Mouse (Mus musculus): ENCODE measurements around the gene P4ha1. TPM values are rescaled to one million over a fixed set of nuclear protein-coding genes. Genes with fewer than 3 reads are reported as not detected.
A peak's percentile ranks its signal among the peaks of the same experiment; 100 is the strongest.
"Not testable (repeated sequence)": the region's sequence is repeated elsewhere in the genome, so short reads cannot be mapped to it uniquely, and the experiment has no call there.

Gene P4ha1
- polyA plus RNA-seq, 1 experiment from 2014 or later: 42.0 TPM

DNA sequence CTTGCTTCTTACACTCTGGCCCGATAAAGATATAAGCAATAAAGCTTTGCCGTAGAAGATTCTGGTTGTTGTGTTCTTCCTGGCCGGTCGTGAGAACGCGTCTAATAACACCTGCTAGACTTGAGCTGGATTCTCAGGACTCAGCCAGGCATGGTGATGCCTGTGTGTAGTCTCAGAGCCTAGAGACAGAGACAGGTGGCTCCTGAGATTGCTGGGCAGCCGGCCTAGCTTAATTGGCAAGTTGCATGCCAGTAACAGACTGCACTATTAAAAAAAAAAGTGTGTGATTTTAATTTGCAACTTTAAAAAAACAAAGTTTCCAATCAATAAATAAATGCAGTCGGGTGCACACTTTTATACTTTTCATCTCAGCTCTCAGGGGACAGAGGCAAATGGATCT is 63.9 kb downstream of the P4ha1 start:
- Histone ChIP-seq H3K9me3 (peaks cover 15% of the 10 kb centered on the region), H3K27me3 (ENCODE audit: poor library complexity, severe bottlenecking) (no peaks in the 10 kb centered on the region), H3K27ac (no peak overlapping the region), H3K36me3 (replicated peaks) (no peaks in the 10 kb centered on the region), H3K4me1 (no peaks in the 10 kb centered on the region), H3K4me3 (no peak overlapping the region)
- 89% methylated on average over 8 of the region's 8 CpGs for WGBS
- DNase-seq (ENCODE audit: extremely low spot score, low spot score): no peak

DNA sequence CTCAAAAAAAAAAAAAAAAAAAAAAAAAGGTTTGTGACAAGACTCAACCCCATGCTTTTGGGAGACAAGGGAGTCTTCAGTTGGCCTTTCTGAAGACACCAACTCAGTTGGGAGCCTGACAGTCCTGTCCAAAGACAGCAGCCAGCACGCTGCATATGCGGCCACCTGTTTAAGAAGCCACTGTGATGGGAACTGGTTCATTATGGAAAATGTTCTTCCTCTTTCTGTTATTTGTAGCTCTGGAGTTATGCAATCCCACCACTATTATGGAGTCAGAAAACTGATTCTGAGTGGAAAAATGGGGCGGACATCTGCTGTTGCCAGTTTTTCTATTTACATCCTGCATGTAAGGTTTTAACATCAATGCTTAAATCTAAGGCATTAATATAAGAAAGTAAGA is 66.6 kb downstream of the P4ha1 start:
- Histone ChIP-seq H3K36me3 (replicated peaks) (no peaks in the 10 kb centered on the region), H3K27me3 (ENCODE audit: poor library complexity, severe bottlenecking) (no peaks in the 10 kb centered on the region), H3K9me3 (peaks cover 15% of the 10 kb centered on the region), H3K4me3 (no peak overlapping the region), H3K27ac (no peak overlapping the region), H3K4me1 (no peaks in the 10 kb centered on the region)
- WGBS: 94% methylated on average over 3 of the region's 3 CpGs
- no peak for DNase-seq (ENCODE audit: extremely low spot score, low spot score)

DNA sequence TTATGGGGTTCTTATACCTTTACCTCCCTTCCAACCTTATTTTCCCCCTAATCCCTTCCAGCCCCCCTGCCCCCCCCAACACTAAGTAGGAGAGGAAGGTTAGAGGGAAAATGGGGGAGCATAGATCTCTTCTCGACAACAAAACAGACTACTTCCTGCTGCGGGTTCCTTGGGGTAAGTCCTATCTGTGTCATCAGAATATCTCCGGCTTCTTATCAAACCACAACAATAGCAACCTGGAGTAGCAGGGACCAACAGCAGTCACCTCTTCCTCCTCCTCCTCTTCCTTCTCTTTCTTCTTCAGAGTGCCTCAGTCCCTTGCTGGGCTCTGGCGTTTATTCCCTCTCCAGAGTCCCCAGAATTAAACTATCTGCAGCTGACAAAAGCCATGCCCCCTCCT is 68.8 kb downstream of the P4ha1 start:
- no peak for DNase-seq (ENCODE audit: extremely low spot score, low spot score)
- WGBS: 86% methylated on average over 4 of the region's 4 CpGs
- no peak overlapping the region for H3K4me3 ChIP-seq

DNA sequence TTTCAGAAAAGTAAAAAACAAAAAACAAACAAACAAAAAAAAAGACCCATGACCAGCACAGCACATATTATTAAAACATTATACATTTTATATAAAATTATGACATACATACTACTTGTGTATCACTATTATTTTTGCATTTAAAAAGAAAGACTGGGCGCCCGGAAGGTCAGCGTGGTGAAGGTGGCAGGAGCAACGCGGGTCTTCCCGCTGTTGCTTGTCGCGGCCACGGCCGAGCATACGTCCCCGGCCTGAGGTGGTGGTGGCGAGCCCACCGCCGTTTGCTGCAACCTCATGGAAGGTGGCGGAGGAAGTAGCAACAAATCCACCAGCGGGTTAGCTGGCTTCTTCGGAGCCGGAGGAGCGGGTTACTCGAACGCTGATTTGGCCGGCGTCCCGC is 72.4 kb downstream of the P4ha1 start, which contains the start of gene Gm10273:
Gene Gm10273 (plus strand): TSS at position 172 of the 400 bp plus-strand sequence.
- not testable (repeated sequence) for H3K4me3 ChIP-seq; H3K27ac ChIP-seq; H3K36me3 ChIP-seq (replicated peaks); H3K9me3 ChIP-seq; H3K27me3 ChIP-seq (ENCODE audit: poor library complexity, severe bottlenecking); DNase-seq (ENCODE audit: extremely low spot score, low spot score); H3K4me1 ChIP-seq
- WGBS: 91% methylated on average over 12 of the region's 25 CpGs

More for the DNA sequence above, 68.8 kb downstream of the P4ha1 start:
- peaks cover 15% of the 10 kb centered on the region for H3K9me3 ChIP-seq
- H3K4me1 ChIP-seq: no peaks in the 10 kb centered on the region
- H3K27me3 ChIP-seq (ENCODE audit: poor library complexity, severe bottlenecking): no peaks in the 10 kb centered on the region
- no peaks in the 10 kb centered on the region for H3K36me3 ChIP-seq (replicated peaks)
- H3K27ac ChIP-seq: no peak overlapping the region

DNA sequence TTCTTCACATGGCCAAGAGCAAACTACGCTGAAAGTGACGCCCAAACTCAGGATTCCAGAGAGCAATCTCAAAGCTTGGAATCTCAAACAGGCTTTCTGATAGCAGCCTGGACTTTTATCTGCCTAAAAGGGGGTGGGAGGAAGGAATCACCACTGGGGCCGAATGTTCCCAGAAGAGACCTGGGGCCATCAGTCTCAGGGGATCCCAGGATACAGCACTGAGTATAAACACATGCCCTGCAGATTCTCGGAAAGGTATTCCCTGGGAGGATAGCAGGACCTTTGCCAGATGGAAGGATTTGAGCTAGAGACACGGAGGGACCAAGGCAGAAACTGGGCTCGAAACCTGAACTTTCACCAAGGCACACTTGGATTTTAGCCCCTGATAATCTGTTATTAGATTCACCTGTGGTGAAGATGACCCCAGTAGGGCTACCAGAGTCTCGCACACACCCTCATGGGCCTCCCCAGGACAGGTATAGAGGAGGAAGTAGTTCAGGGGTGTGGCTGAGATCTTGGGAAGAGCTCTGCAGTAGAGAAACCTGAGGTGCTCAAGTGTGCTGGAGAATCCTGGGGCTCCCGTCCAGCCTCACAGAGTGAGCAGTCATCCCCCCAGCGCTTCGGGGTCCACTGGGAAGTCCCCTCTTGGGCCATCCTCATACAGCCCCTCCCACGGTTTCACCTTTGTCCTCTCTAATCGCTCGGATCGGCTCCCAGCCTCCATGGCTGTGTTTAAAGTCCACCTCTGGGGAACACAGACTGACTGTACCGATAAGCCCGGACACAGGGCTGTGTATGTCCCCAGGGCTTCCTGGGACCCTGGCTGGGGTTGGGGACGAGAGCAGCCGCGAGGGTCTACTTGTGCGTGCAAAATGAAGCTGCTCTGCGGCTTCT is 80.0 kb downstream of the P4ha1 start, which contains the start of gene Pla2g12b:
Gene Pla2g12b (plus strand): TSS at position 762 of the 894 bp plus-strand sequence.
- H3K4me1 ChIP-seq: no peaks in the 10 kb centered on the region; the same call in 1 of the 2 replicates
- H3K9me3 ChIP-seq: no peaks in the 10 kb centered on the region; the same call in 1 of the 2 replicates
- WGBS: 80% methylated on average over 21 of the region's 21 CpGs
- H3K36me3 ChIP-seq (replicated peaks): no peaks in the 10 kb centered on the region
- no peaks in the 10 kb centered on the region for H3K27me3 ChIP-seq (ENCODE audit: poor library complexity, severe bottlenecking)
- H3K4me3 ChIP-seq: no peak within 1 kb of the TSS
- DNase-seq (ENCODE audit: extremely low spot score, low spot score): no peak
- 0 out of 2 replicates have a peak within 1 kb of the TSS, but pooled peaks have one; percentile 2 for H3K27ac ChIP-seq

DNA sequence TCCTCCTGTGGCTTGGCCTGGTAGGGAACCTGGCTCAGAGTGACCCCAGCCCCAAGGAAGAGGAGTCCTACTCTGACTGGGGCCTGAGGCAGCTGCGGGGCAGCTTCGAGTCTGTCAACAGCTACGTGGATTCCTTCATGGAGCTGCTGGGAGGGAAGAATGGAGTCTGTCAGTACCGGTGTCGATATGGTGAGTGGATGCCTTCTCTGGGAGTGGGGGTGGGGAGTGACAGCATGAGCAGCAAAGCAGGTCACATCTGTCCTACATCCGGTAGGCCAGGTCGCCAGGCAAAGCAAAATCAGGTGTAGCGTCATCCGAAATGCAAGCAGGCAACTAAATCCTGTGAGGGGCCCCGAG is 80.7 kb downstream of the P4ha1 start:
- Histone ChIP-seq H3K27ac (0 out of 2 replicates have a peak overlapping the region, but pooled peaks have one; percentile 2), H3K4me1 (no peaks in the 10 kb centered on the region; the same call in 1 of the 2 replicates), H3K9me3 (no peaks in the 10 kb centered on the region; the same call in 1 of the 2 replicates), H3K4me3 (no peak overlapping the region), H3K36me3 (replicated peaks) (no peaks in the 10 kb centered on the region), H3K27me3 (ENCODE audit: poor library complexity, severe bottlenecking) (no peaks in the 10 kb centered on the region)
- WGBS: 78% methylated on average over 10 of the region's 10 CpGs
- no peak for DNase-seq (ENCODE audit: extremely low spot score, low spot score)

DNA sequence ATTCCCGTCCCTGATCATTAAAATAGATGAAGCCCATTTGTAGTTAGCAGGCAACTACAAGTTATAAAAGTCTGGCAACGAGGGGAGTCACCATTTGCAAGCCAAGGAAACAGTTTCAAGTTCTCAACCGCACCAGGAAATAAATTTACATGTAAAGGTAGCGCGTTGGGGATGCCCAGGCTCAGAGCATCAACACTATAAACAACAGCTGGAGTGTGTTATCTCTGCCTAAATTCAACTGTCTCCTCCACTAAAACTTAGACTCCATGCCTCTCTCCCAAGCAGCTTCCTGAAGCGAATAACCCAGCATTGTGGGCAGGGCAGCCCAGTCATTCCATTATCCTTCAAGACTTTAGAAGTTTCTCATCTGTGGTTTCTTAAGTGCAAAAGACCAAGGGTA is 85.4 kb downstream of the P4ha1 start:
- peaks cover 8% of the 10 kb centered on the region for H3K4me1 ChIP-seq
- WGBS: 75% methylated on average over 6 of the region's 6 CpGs
- no peaks in the 10 kb centered on the region for H3K36me3 ChIP-seq (replicated peaks)
- no peak overlapping the region for H3K4me3 ChIP-seq
- DNase-seq (ENCODE audit: extremely low spot score, low spot score): no peak
- no peaks in the 10 kb centered on the region for H3K27me3 ChIP-seq (ENCODE audit: poor library complexity, severe bottlenecking)
- no peak overlapping the region for H3K27ac ChIP-seq
- H3K9me3 ChIP-seq: no peaks in the 10 kb centered on the region

DNA sequence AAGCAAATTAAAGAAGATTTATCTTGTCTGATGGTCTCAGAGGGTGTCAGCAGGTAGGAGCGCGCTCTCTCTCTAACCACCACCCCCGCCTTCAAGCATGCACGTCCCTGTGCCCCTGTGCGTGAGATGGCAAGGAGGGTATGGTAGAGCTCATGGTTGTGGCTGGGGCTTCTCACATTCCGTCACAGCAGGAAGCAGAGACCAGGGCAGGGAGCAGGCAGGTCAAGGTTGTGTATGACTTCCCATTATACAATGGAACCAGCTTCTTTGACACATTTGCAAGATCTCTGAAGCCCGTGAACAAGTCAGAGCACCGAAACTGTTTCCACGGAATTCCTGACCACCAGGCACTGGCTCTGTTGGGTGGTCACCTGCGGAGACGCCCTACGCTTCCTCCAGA is 87.2 kb downstream of the P4ha1 start:
- no peaks in the 10 kb centered on the region for H3K27me3 ChIP-seq (ENCODE audit: poor library complexity, severe bottlenecking)
- H3K9me3 ChIP-seq: no peaks in the 10 kb centered on the region
- WGBS: 82% methylated on average over 12 of the region's 12 CpGs
- peaks cover 8% of the 10 kb centered on the region for H3K4me1 ChIP-seq
- no peak overlapping the region for H3K27ac ChIP-seq
- H3K4me3 ChIP-seq: no peak overlapping the region
- no peaks in the 10 kb centered on the region for H3K36me3 ChIP-seq (replicated peaks)
- no peak for DNase-seq (ENCODE audit: extremely low spot score, low spot score)

DNA sequence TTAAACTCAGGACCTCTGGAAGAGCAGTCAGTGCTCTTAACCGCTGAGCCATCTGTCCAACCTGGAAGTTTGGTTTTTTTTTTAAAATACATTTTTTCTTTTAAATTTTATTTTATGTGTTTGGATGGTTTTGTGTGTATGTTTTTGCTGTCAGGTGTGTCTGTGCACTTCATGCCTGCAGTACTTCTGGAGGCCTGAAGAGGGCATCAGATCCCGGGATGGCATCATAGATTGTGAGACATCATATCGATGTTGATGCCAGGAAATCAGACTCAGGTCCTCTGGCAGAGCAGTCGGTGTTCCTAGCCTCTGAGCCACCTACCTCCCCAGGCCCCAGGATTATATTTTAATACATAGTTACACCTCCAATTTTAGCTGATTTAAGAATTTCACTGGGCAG is 90.6 kb downstream of the P4ha1 start:
- Histone ChIP-seq H3K36me3 (replicated peaks) (no peaks in the 10 kb centered on the region), H3K4me1 (peaks cover 8% of the 10 kb centered on the region), H3K27ac (no peak overlapping the region), H3K9me3 (no peaks in the 10 kb centered on the region), H3K27me3 (ENCODE audit: poor library complexity, severe bottlenecking) (no peaks in the 10 kb centered on the region), H3K4me3 (no peak overlapping the region)
- DNase-seq (ENCODE audit: extremely low spot score, low spot score): no peak
- 92% methylated on average over 4 of the region's 4 CpGs for WGBS

DNA sequence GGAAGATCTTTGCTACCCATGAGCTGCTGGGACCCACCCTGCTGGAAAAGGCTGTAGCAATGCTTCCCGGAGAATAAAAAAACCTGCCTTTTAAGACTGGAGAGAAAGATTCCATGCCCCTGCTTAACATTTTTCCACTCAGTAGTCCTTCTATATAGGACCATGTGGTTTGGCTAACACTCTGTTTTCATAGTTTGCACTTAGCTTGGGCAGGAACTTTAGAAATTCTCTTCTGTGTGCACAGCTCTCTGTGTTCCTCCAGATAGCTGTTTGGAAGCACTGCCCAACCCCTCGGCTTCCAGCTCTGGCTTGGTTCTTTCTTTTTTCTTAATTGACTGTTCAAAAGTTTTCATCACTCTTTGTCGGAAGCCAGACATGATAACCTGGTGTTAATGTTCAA is 93.5 kb downstream of the P4ha1 start:
- WGBS: 88% methylated on average over 3 of the region's 3 CpGs
- H3K4me3 ChIP-seq: no peak overlapping the region
- no peaks in the 10 kb centered on the region for H3K4me1 ChIP-seq
- no peaks in the 10 kb centered on the region for H3K27me3 ChIP-seq (ENCODE audit: poor library complexity, severe bottlenecking)
- H3K9me3 ChIP-seq: no peaks in the 10 kb centered on the region
- no peak overlapping the region for H3K27ac ChIP-seq
- DNase-seq (ENCODE audit: extremely low spot score, low spot score): no peak
- H3K36me3 ChIP-seq (replicated peaks): no peaks in the 10 kb centered on the region

DNA sequence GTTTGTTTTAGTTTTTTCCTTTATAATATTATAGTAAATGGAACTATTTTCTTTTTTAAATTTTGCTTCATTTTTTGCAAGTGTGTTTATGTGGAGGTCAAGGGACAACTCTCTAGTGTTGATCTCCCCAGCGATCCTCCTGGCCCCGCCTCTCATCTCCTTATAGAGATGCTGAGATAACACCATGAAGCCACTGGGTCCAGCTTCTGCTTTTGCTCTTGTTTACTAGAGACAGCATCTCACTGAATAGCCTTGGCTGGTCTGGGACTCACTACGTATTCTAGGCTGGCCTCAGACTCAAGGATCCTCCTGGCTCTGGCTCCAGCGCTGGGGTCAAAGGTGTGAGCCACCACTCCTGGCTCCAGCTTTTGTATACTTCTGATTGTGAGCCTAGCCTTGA is 96.4 kb downstream of the P4ha1 start:
- no peak for DNase-seq (ENCODE audit: extremely low spot score, low spot score)
- no peaks in the 10 kb centered on the region for H3K36me3 ChIP-seq (replicated peaks)
- H3K4me1 ChIP-seq: no peaks in the 10 kb centered on the region
- no peaks in the 10 kb centered on the region for H3K9me3 ChIP-seq
- H3K4me3 ChIP-seq: no peak overlapping the region
- WGBS: 91% methylated on average over 4 of the region's 4 CpGs
- no peak overlapping the region for H3K27ac ChIP-seq
- H3K27me3 ChIP-seq (ENCODE audit: poor library complexity, severe bottlenecking): no peaks in the 10 kb centered on the region

Data from forebrain, embryonic 10.5 days (tissue).